Mouse (Mus musculus): ENCODE measurements around the gene Rgs12. TPM values are rescaled to one million over a fixed set of nuclear protein-coding genes. Genes with fewer than 3 reads are reported as not detected.

Gene Rgs12
- polyA plus RNA-seq, 1 experiment from 2014 or later, result 28.9 TPM

Small RNA genes lying within 50 kb of the gene (microRNA-seq; reads per million reads assigned to microRNA genes)
- 5.3 reads per million, percentile 20 among the genes with 10 or more reads in this experiment for gene Mir3097

Other genes starting within 250 kb of the Rgs12 start
- gene Htt, start 187.7 kb upstream of the Rgs12 start, polyA plus RNA-seq (2015; fragmentation: Nextera tagmentation; extraction: Ambion mirVana), result 7.9 and 8.4 TPM in 2 replicates
- gene Msantd1, start 41.4 kb upstream of the Rgs12 start, polyA plus RNA-seq (2015; fragmentation: Nextera tagmentation; extraction: Ambion mirVana), result 0.52 TPM in 1 of 2 replicates, not detected in the other
- 0.83 and 2.1 TPM in 2 replicates for gene Hgfac, start 92.1 kb downstream of the Rgs12 start, polyA plus RNA-seq (2015; fragmentation: Nextera tagmentation; extraction: Ambion mirVana)
- 8.0 and 8.5 TPM in 2 replicates for gene Dok7, start 107.3 kb downstream of the Rgs12 start, polyA plus RNA-seq (2015; fragmentation: Nextera tagmentation; extraction: Ambion mirVana)
- 113 and 125 TPM in 2 replicates for gene Lrpap1, start 156.3 kb downstream of the Rgs12 start, polyA plus RNA-seq (2015; fragmentation: Nextera tagmentation; extraction: Ambion mirVana)

Data from heart, embryonic 13.5 days (tissue).